In genomic region chr6:39493129-39493714, GRCm38 (mm10) we compare ENCODE assay signal across 9 mouse cellular contexts.
DNase-seq lines count a peak whose midpoint lies in the region; ATAC-seq and TF ChIP-seq lines count a peak whose summit lies in the region.
"Had no signal": no experiment of that assay in that cellular context is flagged by ENCODE, and none has a peak within 500 bp of the region (broad histone marks: within the 10 kb centered on the region; RNA-seq: fewer than 3 reads in every experiment).

No protein-coding gene starts in this region.

- H3K4me2 ChIP-seq in forebrain, embryonic 11.5 days (ENCODE audit: low read depth, low read length, severe bottlenecking), result no peak overlapping the region
- H3K4me2 ChIP-seq in forebrain, embryonic 16.5 days (ENCODE audit: low read length), result no peak overlapping the region
- no peak overlapping the region for H3K4me2 ChIP-seq in lung, embryonic 14.5 days
- no peak overlapping the region for H3K4me2 ChIP-seq in stomach, embryonic 16.5 days (ENCODE audit: low read depth, low read length)
- H3K4me2 ChIP-seq in kidney, embryonic 15.5 days, result no peak overlapping the region
- H3K4me2 ChIP-seq: liver, embryonic 15.5 days had no signal

- DNase-seq in forebrain, embryonic 11.5 days (ENCODE audit: low spot score), result no peak
- no peak for DNase-seq in forebrain, embryonic 10.5 days (ENCODE audit: extremely low spot score, low spot score)
- DNase-seq in 416B (ENCODE audit: low read depth), result peak; percentile 62
- DNase-seq in heart, postnatal 36 days, result peak; percentile 49 to 68
- DNase-seq in lung, embryonic 14.5 days, result peak; percentile 55

- intact Hi-C loops in heart, postnatal 36 days (cut with DNase I), result no loop called here

- ATAC-seq in forebrain, embryonic 11.5 days (replicated peaks; ENCODE audit: low FRiP score), result peak; percentile 56; the same call in 1 of the 2 replicates
- peak; percentile 78 for ATAC-seq in forebrain, embryonic 16.5 days
- ATAC-seq in lung, embryonic 14.5 days (ENCODE audit: insufficient read depth), result no peak; the same call in 1 of the 2 replicates
- peak; percentile 63; the same call in 1 of the 2 replicates for ATAC-seq in stomach, embryonic 16.5 days (ENCODE audit: insufficient read depth, low FRiP score)
- ATAC-seq in kidney, embryonic 15.5 days (replicated peaks; ENCODE audit: low FRiP score), result no peak

- TF ChIP-seq CTCF in lung, embryonic 14.5 days (IDR thresholded peaks at IDR 0.05; ENCODE audit: low read depth), result no peak

- H3K36me3 ChIP-seq in forebrain, embryonic 11.5 days (ENCODE audit: control insufficient read depth, insufficient read depth, low read length), result peaks cover 4% of the 10 kb centered on the region; the same call in 1 of the 2 replicates
- H3K36me3 ChIP-seq in forebrain, embryonic 10.5 days (replicated peaks), result peaks cover 91% of the 10 kb centered on the region
- H3K36me3 ChIP-seq in forebrain, embryonic 16.5 days (ENCODE audit: control insufficient read depth, insufficient read depth), result peaks cover 6% of the 10 kb centered on the region; the same call in 1 of the 2 replicates
- peaks cover 79% of the 10 kb centered on the region for H3K36me3 ChIP-seq in lung, embryonic 14.5 days (ENCODE audit: insufficient read depth)
- 0 out of 2 replicates have a peak, but pooled peaks cover 16% of the 10 kb centered on the region for H3K36me3 ChIP-seq in stomach, embryonic 16.5 days (ENCODE audit: control insufficient read depth, insufficient read depth, low read length)
- H3K36me3 ChIP-seq in kidney, embryonic 15.5 days, result peaks cover 88% of the 10 kb centered on the region
- H3K36me3 ChIP-seq: liver, embryonic 15.5 days had no signal

- WGBS in forebrain, embryonic 11.5 days, result 79% methylated on average over 12 of the region's 12 CpGs
- 92% methylated on average over 12 of the region's 12 CpGs for WGBS in forebrain, embryonic 10.5 days
- WGBS in forebrain, embryonic 16.5 days, result 30% methylated on average over 12 of the region's 12 CpGs
- WGBS in lung, embryonic 14.5 days, result 63% methylated on average over 12 of the region's 12 CpGs
- 60% methylated on average over 12 of the region's 12 CpGs for WGBS in stomach, embryonic 16.5 days
- WGBS in kidney, embryonic 15.5 days, result 83% methylated on average over 12 of the region's 12 CpGs

- no peak overlapping the region for H3K4me3 ChIP-seq in forebrain, embryonic 11.5 days (ENCODE audit: low read depth, low read length)
- H3K4me3 ChIP-seq in forebrain, embryonic 10.5 days, result no peak overlapping the region
- no peak overlapping the region for H3K4me3 ChIP-seq in forebrain, embryonic 16.5 days (replicated peaks; ENCODE audit: low read length)
- no peak overlapping the region for H3K4me3 ChIP-seq in lung, embryonic 14.5 days (ENCODE audit: low read depth, low read length)
- no peak overlapping the region for H3K4me3 ChIP-seq in stomach, embryonic 16.5 days (replicated peaks; ENCODE audit: low read length)
- no peak overlapping the region for H3K4me3 ChIP-seq in kidney, embryonic 15.5 days (replicated peaks)
- H3K4me3 ChIP-seq: liver, embryonic 15.5 days had no signal

- no peaks in the 10 kb centered on the region for H3K9me3 ChIP-seq in forebrain, embryonic 11.5 days (ENCODE audit: control insufficient read depth, low read length)
- H3K9me3 ChIP-seq in forebrain, embryonic 10.5 days, result no peaks in the 10 kb centered on the region
- no peaks in the 10 kb centered on the region for H3K9me3 ChIP-seq in forebrain, embryonic 16.5 days (ENCODE audit: control insufficient read depth, low read length)
- H3K9me3 ChIP-seq in lung, embryonic 14.5 days (ENCODE audit: low read depth, low read length), result no peaks in the 10 kb centered on the region
- H3K9me3 ChIP-seq in stomach, embryonic 16.5 days (replicated peaks; ENCODE audit: control insufficient read depth, low read length), result no peaks in the 10 kb centered on the region
- no peaks in the 10 kb centered on the region for H3K9me3 ChIP-seq in kidney, embryonic 15.5 days (replicated peaks)
- H3K9me3 ChIP-seq: liver, embryonic 15.5 days had no signal

- H3K4me1 ChIP-seq in forebrain, embryonic 11.5 days (replicated peaks; ENCODE audit: control insufficient read depth, insufficient read depth, low read length), result no peaks in the 10 kb centered on the region
- H3K4me1 ChIP-seq in forebrain, embryonic 10.5 days, result peaks cover 5% of the 10 kb centered on the region; the same call in 1 of the 2 replicates
- H3K4me1 ChIP-seq in forebrain, embryonic 16.5 days (replicated peaks; ENCODE audit: control insufficient read depth, insufficient read depth, low read length), result peaks cover 13% of the 10 kb centered on the region
- H3K4me1 ChIP-seq in lung, embryonic 14.5 days (ENCODE audit: insufficient read depth), result no peaks in the 10 kb centered on the region
- peaks cover 5% of the 10 kb centered on the region; the same call in 1 of the 2 replicates for H3K4me1 ChIP-seq in stomach, embryonic 16.5 days (ENCODE audit: control insufficient read depth, insufficient read depth, low read length)
- no peaks in the 10 kb centered on the region for H3K4me1 ChIP-seq in kidney, embryonic 15.5 days

- H3K27ac ChIP-seq in forebrain, embryonic 11.5 days (ENCODE audit: low read depth, low read length), result no peak overlapping the region
- no peak overlapping the region for H3K27ac ChIP-seq in forebrain, embryonic 10.5 days
- no peak overlapping the region for H3K27ac ChIP-seq in forebrain, embryonic 16.5 days (ENCODE audit: low read length)
- no peak overlapping the region for H3K27ac ChIP-seq in lung, embryonic 14.5 days (ENCODE audit: low read depth)
- H3K27ac ChIP-seq in stomach, embryonic 16.5 days (ENCODE audit: low read length), result peak overlapping the region; percentile 57
- H3K27ac ChIP-seq in kidney, embryonic 15.5 days, result no peak overlapping the region
- H3K27ac ChIP-seq: liver, embryonic 15.5 days had no signal

- no peaks in the 10 kb centered on the region for H3K27me3 ChIP-seq in forebrain, embryonic 11.5 days (ENCODE audit: control insufficient read depth, insufficient read depth, low read length)
- no peaks in the 10 kb centered on the region for H3K27me3 ChIP-seq in forebrain, embryonic 10.5 days (ENCODE audit: poor library complexity, severe bottlenecking)
- H3K27me3 ChIP-seq in forebrain, embryonic 16.5 days (replicated peaks; ENCODE audit: control insufficient read depth, insufficient read depth, low read length), result no peaks in the 10 kb centered on the region
- no peaks in the 10 kb centered on the region for H3K27me3 ChIP-seq in lung, embryonic 14.5 days (ENCODE audit: insufficient read depth, low read length)
- H3K27me3 ChIP-seq in stomach, embryonic 16.5 days (ENCODE audit: control insufficient read depth, insufficient read depth, low read length), result no peaks in the 10 kb centered on the region
- H3K27me3 ChIP-seq in kidney, embryonic 15.5 days, result no peaks in the 10 kb centered on the region
- H3K27me3 ChIP-seq: liver, embryonic 15.5 days had no signal

- no peak overlapping the region for H3K9ac ChIP-seq in forebrain, embryonic 11.5 days (ENCODE audit: low read length)
- H3K9ac ChIP-seq in forebrain, embryonic 16.5 days (replicated peaks; ENCODE audit: low read depth, low read length), result no peak overlapping the region
- no peak overlapping the region for H3K9ac ChIP-seq in lung, embryonic 14.5 days
- peak overlapping the region; percentile 16; the same call in 1 of the 2 replicates for H3K9ac ChIP-seq in stomach, embryonic 16.5 days (ENCODE audit: low read length)
- H3K9ac ChIP-seq in kidney, embryonic 15.5 days, result no peak overlapping the region
- H3K9ac ChIP-seq: liver, embryonic 15.5 days had no signal

Comparison
In these comparisons a context has a peak if more than half of its experiments do, and no peak if none do; other contexts are left out.
1. ATAC-seq: peak in forebrain, embryonic 11.5 days (single experiment), forebrain, embryonic 16.5 days (single experiment) and stomach, embryonic 16.5 days (single experiment); none in lung, embryonic 14.5 days (single experiment) and kidney, embryonic 15.5 days (single experiment).
2. DNase-seq: peak in 416B (single experiment), heart, postnatal 36 days (2 of 2) and lung, embryonic 14.5 days (single experiment); none in forebrain, embryonic 11.5 days (single experiment) and forebrain, embryonic 10.5 days (single experiment).